Mouse (Mus musculus) CH12.LX (cell line): Measurements from ENCODE around the gene Cldn9. TPM values are rescaled to one million over a fixed set of nuclear protein-coding genes. Genes with fewer than 3 reads are reported as not detected.

Experiments
- DNase-seq: peaks from one replicate; pipeline ENCODE4 v3.0.0-alpha.2; 2013; ENCODE audit errors: extremely low read depth
- H3K27ac ChIP-seq: 2 replicates; pipeline ENCODE4 v1.5.1; 2012; ENCODE audit warnings: low read depth, mild to moderate bottlenecking, control low read depth, moderate library complexity; ENCODE audit not compliant: insufficient read depth
- H3K27me3 ChIP-seq: replicated peaks from 2 replicates; pipeline ENCODE3; 2012; ENCODE audit warnings: inconsistent platforms
- H3K36me3 ChIP-seq, 2 experiments: replicated peaks in 1 of 2; 2 replicates each; pipeline versions ENCODE3 to v1.6.1; 2012; ENCODE audit warnings: inconsistent platforms in 1 of 2, low read length in 1 of 2, mild to moderate bottlenecking in 1 of 2, mixed read lengths in 1 of 2, moderate library complexity in 1 of 2; ENCODE audit not compliant: control insufficient read depth in 1 of 2, insufficient read depth in 1 of 2
- H3K4me1 ChIP-seq, 2 experiments: 2 replicates each; pipeline ENCODE4 v1.6.1; 2012; ENCODE audit warnings: inconsistent platforms in 1 of 2, moderate library complexity in 1 of 2; ENCODE audit not compliant: insufficient read depth in 2 of 2, control insufficient read depth in 1 of 2
- H3K4me2 ChIP-seq: 2 replicates; pipeline ENCODE4 v1.6.1; 2012; ENCODE audit warnings: low read depth, mild to moderate bottlenecking, control low read depth; ENCODE audit not compliant: poor library complexity, insufficient read depth, severe bottlenecking
- H3K4me3 ChIP-seq, 3 experiments: fragments of 150-350 bp in 1 of 3; sonication (generic) in 1 of 3; replicated peaks in 1 of 3; 2 replicates each; pipeline versions ENCODE3 to v1.5.1; 2011 to 2012; ENCODE audit warnings: low read depth in 2 of 3, low read length in 2 of 3, mild to moderate bottlenecking in 2 of 3, moderate library complexity in 2 of 3, control low read depth in 1 of 3, improper control_type of control experiment in 1 of 3, inconsistent platforms in 1 of 3, mixed read lengths in 1 of 3; ENCODE audit not compliant: poor library complexity in 1 of 3
- H3K79me2 ChIP-seq: replicated peaks from 2 replicates; pipeline ENCODE4 v1.6.1; 2012; ENCODE audit warnings: mild to moderate bottlenecking, moderate library complexity; ENCODE audit not compliant: control insufficient read depth, poor library complexity, insufficient read depth, severe bottlenecking; ENCODE audit errors: extremely low read depth
- H3K9ac ChIP-seq: 2 replicates; pipeline ENCODE4 v1.6.1; 2012; ENCODE audit warnings: low read depth, mild to moderate bottlenecking, control low read depth, moderate library complexity; ENCODE audit not compliant: insufficient read depth
- H3K9me3 ChIP-seq: replicated peaks from 2 replicates; pipeline ENCODE3; 2012; ENCODE audit warnings: low read length, inconsistent platforms, mixed read lengths
- BHLHE40 ChIP-seq: IDR thresholded peaks from 2 replicates; pipeline ENCODE4 v1.6.1; 2011; ENCODE audit warnings: mild to moderate bottlenecking, low read depth, low read length, improper control_type of control experiment
- CTCF ChIP-seq, 2 experiments: IDR thresholded peaks in 1 of 2; conservative IDR thresholded peaks in 1 of 2; 2 replicates each; pipeline ENCODE4 v1.5.1; 2011 to 2012; ENCODE audit warnings: low read depth in 2 of 2, low read length in 2 of 2, improper control_type of control experiment in 1 of 2, inconsistent platforms in 1 of 2, mild to moderate bottlenecking in 1 of 2, moderate library complexity in 1 of 2
- E2F4 ChIP-seq: IDR thresholded peaks from 2 replicates; pipeline ENCODE4 v1.6.1; 2011; ENCODE audit warnings: low read depth, low read length, improper control_type of control experiment; ENCODE audit not compliant: insufficient replicate concordance
- ELF1 ChIP-seq: IDR thresholded peaks from 2 replicates; pipeline ENCODE4 v1.6.1; 2014; ENCODE audit warnings: low read depth, mild to moderate bottlenecking, inconsistent platforms, low read length, improper control_type of control experiment
- EP300 ChIP-seq: IDR thresholded peaks from 2 replicates; pipeline ENCODE4 v1.6.1; 2011; ENCODE audit warnings: low read length, improper control_type of control experiment
- HCFC1 ChIP-seq: IDR thresholded peaks from 2 replicates; pipeline ENCODE4 v1.6.1; 2012; ENCODE audit warnings: low read depth, mild to moderate bottlenecking, inconsistent platforms, low read length, improper control_type of control experiment
- IRF4 ChIP-seq: IDR thresholded peaks from 2 replicates; pipeline ENCODE4 v1.6.1; 2014; ENCODE audit warnings: low read depth, mild to moderate bottlenecking, inconsistent platforms, low read length, improper control_type of control experiment
- JUN ChIP-seq: IDR thresholded peaks from 2 replicates; pipeline ENCODE4 v1.6.1; 2011; ENCODE audit warnings: low read depth, mild to moderate bottlenecking, low read length, improper control_type of control experiment, moderate library complexity; ENCODE audit not compliant: insufficient read depth
- JUND ChIP-seq: conservative IDR thresholded peaks from 2 replicates; pipeline ENCODE4 v1.6.1; 2011; ENCODE audit warnings: low read depth, low read length, improper control_type of control experiment
- MAX ChIP-seq: IDR thresholded peaks from 2 replicates; pipeline ENCODE4 v1.6.1; 2011; ENCODE audit warnings: low read length, improper control_type of control experiment
- MXI1 ChIP-seq: IDR thresholded peaks from 2 replicates; pipeline ENCODE4 v1.6.1; 2011; ENCODE audit warnings: mild to moderate bottlenecking, low read depth, low read length, improper control_type of control experiment
- MYC ChIP-seq: IDR thresholded peaks from 2 replicates; pipeline ENCODE4 v1.6.1; 2011; ENCODE audit warnings: low read depth, mild to moderate bottlenecking, improper control_type of control experiment, low read length
- NELFE ChIP-seq: IDR thresholded peaks from 2 replicates; pipeline ENCODE4 v1.6.1; 2011; ENCODE audit warnings: low read depth, low read length, improper control_type of control experiment
- NRF1 ChIP-seq: IDR thresholded peaks from 2 replicates; pipeline ENCODE4 v1.6.1; 2014; ENCODE audit warnings: low read depth, mild to moderate bottlenecking, inconsistent platforms, low read length, improper control_type of control experiment, moderate library complexity
- POLR2A ChIP-seq: IDR thresholded peaks from 2 replicates; pipeline ENCODE4 v1.6.1; 2011; ENCODE audit warnings: low read depth, mild to moderate bottlenecking, improper control_type of control experiment, low read length
- RAD21 ChIP-seq: IDR thresholded peaks from 2 replicates; pipeline ENCODE4 v1.6.1; 2011; ENCODE audit warnings: low read depth, mild to moderate bottlenecking, low read length, improper control_type of control experiment, moderate library complexity
- RCOR1 ChIP-seq: conservative IDR thresholded peaks from 2 replicates; pipeline ENCODE4 v1.6.1; 2012; ENCODE audit warnings: low read depth, mild to moderate bottlenecking, inconsistent platforms, low read length, improper control_type of control experiment
- SIN3A ChIP-seq: IDR thresholded peaks from 2 replicates; pipeline ENCODE4 v1.6.1; 2012; ENCODE audit warnings: low read length, improper control_type of control experiment, inconsistent platforms
- SMC3 ChIP-seq: IDR thresholded peaks from 2 replicates; pipeline ENCODE4 v1.6.1; 2011; ENCODE audit warnings: low read depth, low read length, improper control_type of control experiment
- TBP ChIP-seq: conservative IDR thresholded peaks from 2 replicates; pipeline ENCODE4 v1.6.1; 2011; ENCODE audit warnings: low read depth, low read length, improper control_type of control experiment
- TCF12 ChIP-seq: IDR thresholded peaks from 2 replicates; pipeline ENCODE4 v1.6.1; 2014; ENCODE audit warnings: low read depth, mild to moderate bottlenecking, inconsistent platforms, low read length, improper control_type of control experiment
- UBTF ChIP-seq: IDR thresholded peaks from 2 replicates; pipeline ENCODE4 v1.6.1; 2012; ENCODE audit warnings: low read depth, mild to moderate bottlenecking, inconsistent platforms, low read length, improper control_type of control experiment, moderate library complexity
- dilution Hi-C: fragments of 300-500 bp; cut with MboI; formaldehyde crosslinking; loops from 2 replicates; pipeline ENCODE4 v1.14.3; 2020; ENCODE audit warnings: low sequenced_read_pairs; ENCODE audit not compliant: extremely low pct_unique_long_range_greater_than_20kb, extremely low pct_ligation_motif_present
- in situ Hi-C: fragments of 300-500 bp; cut with MboI; formaldehyde crosslinking; loops from 3 replicates; pipeline ENCODE4 v1.14.3; 2019; ENCODE audit warnings: low sequenced_read_pairs, low pct_ligation_motif_present, low pct_unique_long_range_greater_than_20kb, mixed read lengths
- polyA plus RNA-seq: library from polyadenylated mRNA; unstranded; fragments of >175 nt; gene quantifications from 2 replicates; pipeline ENCODE4 v1.2.1, GENCODE M21; 2012; ENCODE audit warnings: low read depth; ENCODE audit not compliant: insufficient read length
- total RNA-seq, 2 experiments: library from RNA; depleted of rRNA; stranded (reverse); fragments of 300-350 nt in 1 of 2; fragments of >200 nt in 1 of 2; gene quantifications; 2 replicates each; pipeline ENCODE4 v1.2.3; 2012 to 2014

Cldn9 gene
- total and polyA plus RNA-seq, 3 experiments: not detected

GRCm38 (mm10) chr17:23726758-23727142 lies 42.9 kb upstream of the Cldn9 start:
- H3K9me3 ChIP-seq: no peaks in the 10 kb centered on the region

GRCm38 (mm10) chr17:23725999-23726757 lies 42.4 kb upstream of the Cldn9 start, which contains the start of gene Pkmyt1:
TSS of gene Pkmyt1 (plus strand) at chr17:23726336.
- Histone ChIP-seq H3K9ac (peak within 1 kb of the TSS; percentile 75), H3K4me3 (peak within 1 kb of the TSS; percentile 61 to 90 (median 84)), H3K4me2 (peak within 1 kb of the TSS; percentile 73), H3K27me3 (peaks cover 12% of the 10 kb centered on the region), H3K27ac (peak within 1 kb of the TSS; percentile 43), H3K4me1 (peaks cover 4 to 28% of the 10 kb centered on the region in 2 experiments), H3K79me2 (no peaks in the 10 kb centered on the region; the same call in 1 of the 2 replicates), H3K36me3 (peaks cover 0 to 3% of the 10 kb centered on the region in 2 experiments), H3K9me3 (no peaks in the 10 kb centered on the region)
- dilution Hi-C loops: no loop called here
- TF ChIP-seq POLR2A (peak; percentile 90), TCF12 (peak; percentile 48; the same call in 1 of the 2 replicates), HCFC1 (peak; percentile 62; the same call in 1 of the 2 replicates), JUN (no peak), ELF1 (peak; percentile 40), TBP (peak; percentile 81; the same call in 1 of the 2 replicates), EP300 (no peak), CTCF (conservative IDR thresholded peaks at IDR 0.05 in 1 of 2, IDR thresholded peaks at IDR 0.05 in 1 of 2; ENCODE audit: low read depth in 2 of 2, low read length in 2 of 2) (no peak), E2F4 (peak; percentile 87; the same call in 1 of the 2 replicates), NELFE (peak; percentile 87), SMC3 (no peak), MAX (peak; percentile 42; the same call in 1 of the 2 replicates), SIN3A (peak; percentile 65), NRF1 (peak; percentile 95), UBTF (no peak), MXI1 (peak; percentile 21; the same call in 1 of the 2 replicates), MYC (0 out of 2 replicates have a peak, but pooled peaks have one; percentile 36), RCOR1 (no peak)
- peak; percentile 94 for DNase-seq
- in situ Hi-C loops: loop anchor here (10.0 kb wide), 1 partner anchor 51 kb away; the partner anchor contains the start of genes Cldn6, Hcfc1r1, Thoc6 and Tnfrsf12a

More at GRCm38 (mm10) chr17:23726758-23727142, 42.9 kb upstream of the Cldn9 start:
- Histone ChIP-seq H3K79me2 (no peaks in the 10 kb centered on the region; the same call in 1 of the 2 replicates), H3K27ac (no peak overlapping the region), H3K4me3 (peak overlapping the region; percentile 61 to 90 (median 84)), H3K9ac (peak overlapping the region; percentile 63), H3K36me3 (peaks cover 0 to 6% of the 10 kb centered on the region in 2 experiments), H3K4me1 (peaks cover 4 to 28% of the 10 kb centered on the region in 2 experiments), H3K27me3 (peaks cover 7% of the 10 kb centered on the region), H3K4me2 (peak overlapping the region; percentile 65)
- no peak for TF ChIP-seq JUND
- TF ChIP-seq RAD21: peak; percentile 3
- TF ChIP-seq SMC3: peak; percentile 13; the same call in 1 of the 2 replicates
- peak; percentile 44; the same call in 1 of the 2 replicates for TF ChIP-seq BHLHE40
- TF ChIP-seq CTCF (conservative IDR thresholded peaks at IDR 0.05 in 1 of 2, IDR thresholded peaks at IDR 0.05 in 1 of 2; ENCODE audit: low read depth in 2 of 2, low read length in 2 of 2): peak in 1 of 2 experiments; percentile 30; a peak in 1 of 4 replicates
- TF ChIP-seq HCFC1: no peak
- TF ChIP-seq IRF4: peak; percentile 16; the same call in 1 of the 2 replicates
- in situ Hi-C loops: loop anchor here (10.0 kb wide), 1 partner anchor 52 kb away; the partner anchor contains the start of genes Cldn6, Hcfc1r1, Thoc6 and Tnfrsf12a
- dilution Hi-C loops: no loop called here
- peak; percentile 65 for DNase-seq
